Mouse (Mus musculus): ENCODE measurements around the gene Pram1.

DNA sequence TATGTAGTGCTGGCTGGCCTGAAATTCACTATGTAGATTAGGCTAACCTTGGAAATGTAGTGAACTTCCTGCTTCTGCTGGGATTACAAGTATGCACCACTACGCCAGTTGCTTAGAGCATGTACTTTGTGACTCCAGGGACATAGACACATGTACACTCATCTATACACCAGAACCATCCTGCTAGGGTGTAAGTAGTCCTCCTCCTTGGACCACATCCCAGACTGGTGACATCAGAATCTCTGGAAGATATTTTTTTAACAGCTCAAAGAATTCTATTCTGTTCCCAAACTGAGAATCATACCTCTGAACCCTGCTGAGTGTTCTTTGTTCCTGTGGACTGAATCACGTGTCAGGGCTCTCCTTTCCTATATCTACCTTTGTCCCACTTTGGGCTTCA is 818 bp upstream of the Pram1 start:
- no peak for TF ChIP-seq CTCF (IDR thresholded peaks at IDR 0.05; ENCODE audit: extremely low read depth, insufficient read depth, insufficient read length, insufficient replicate concordance)
- TF ChIP-seq POLR2A (IDR thresholded peaks at IDR 0.05; ENCODE audit: low read depth, low read length) = no peak
